Mouse (Mus musculus) T-cell, adult 2 months (primary cell): Measurements from ENCODE around the gene Dis3.

Experiments
- DNase-seq: peaks from one replicate; pipeline ENCODE4 v3.0.0; 2022; ENCODE audit warnings: low spot score

The Dis3 gene

GRCm38 (mm10) chr14:99099267-99099966 is at the start of gene Dis3, which contains the start of gene Pibf1:
TSS of gene Dis3 (minus strand) at chr14:99099770.
TSS of gene Pibf1 (plus strand) at chr14:99099424.
- DNase-seq = peak; percentile 99

- DNase-seq = no peak
Observed at GRCm38 (mm10) chr14:99146841-99147240, 47.3 kb upstream of the Dis3 start.

- DNase-seq = peak; percentile 43
Observed at GRCm38 (mm10) chr14:99141786-99142633, 42.4 kb upstream of the Dis3 start.

GRCm38 (mm10) chr14:99140036-99140435 is 40.5 kb upstream of the Dis3 start:
- no peak for DNase-seq

- DNase-seq = no peak
Observed at GRCm38 (mm10) chr14:99136297-99136696, 36.7 kb upstream of the Dis3 start.

- DNase-seq = no peak
Observed at GRCm38 (mm10) chr14:99135761-99136160, 36.2 kb upstream of the Dis3 start.

GRCm38 (mm10) chr14:99134048-99134447 is 34.5 kb upstream of the Dis3 start:
- DNase-seq = no peak

- DNase-seq = no peak
Observed at GRCm38 (mm10) chr14:99129050-99129449, 29.5 kb upstream of the Dis3 start.

GRCm38 (mm10) chr14:99127509-99127908 is 27.9 kb upstream of the Dis3 start:
- DNase-seq = no peak

- DNase-seq = no peak
Observed at GRCm38 (mm10) chr14:99126713-99127112, 27.1 kb upstream of the Dis3 start.

GRCm38 (mm10) chr14:99124076-99124475 is 24.5 kb upstream of the Dis3 start:
- DNase-seq = no peak

- no peak for DNase-seq
Observed at GRCm38 (mm10) chr14:99121584-99122339, 22.2 kb upstream of the Dis3 start.

GRCm38 (mm10) chr14:99117576-99117975 is 18.0 kb upstream of the Dis3 start:
- no peak for DNase-seq

GRCm38 (mm10) chr14:99108762-99109161 is 9.2 kb upstream of the Dis3 start:
- no peak for DNase-seq

GRCm38 (mm10) chr14:99107631-99108187 is 8.1 kb upstream of the Dis3 start:
- no peak for DNase-seq

- DNase-seq = no peak
Observed at GRCm38 (mm10) chr14:99106671-99107070, 7.1 kb upstream of the Dis3 start.

- DNase-seq = no peak
Observed at GRCm38 (mm10) chr14:99104542-99105123, 5.1 kb upstream of the Dis3 start.

GRCm38 (mm10) chr14:99103050-99103449 is 3.5 kb upstream of the Dis3 start:
- no peak for DNase-seq

- DNase-seq = peak; percentile 1
Observed at GRCm38 (mm10) chr14:99099967-99100587, 507 bp upstream of the Dis3 start.

- DNase-seq = no peak
Observed at GRCm38 (mm10) chr14:99088947-99089346, 10.6 kb downstream of the Dis3 start.

GRCm38 (mm10) chr14:99071146-99071545 is 28.4 kb downstream of the Dis3 start:
- DNase-seq = no peak
